Mouse (Mus musculus): ENCODE measurements at regions not wholly inside any gene's neighbourhood (a gene's known extent, or its start where the extent isn't known, plus 50 kb on each side); places are given as distances from the start of the nearest gene placed in this dataset.
A peak's percentile ranks its signal among the peaks of the same experiment; 100 is the strongest.

DNA sequence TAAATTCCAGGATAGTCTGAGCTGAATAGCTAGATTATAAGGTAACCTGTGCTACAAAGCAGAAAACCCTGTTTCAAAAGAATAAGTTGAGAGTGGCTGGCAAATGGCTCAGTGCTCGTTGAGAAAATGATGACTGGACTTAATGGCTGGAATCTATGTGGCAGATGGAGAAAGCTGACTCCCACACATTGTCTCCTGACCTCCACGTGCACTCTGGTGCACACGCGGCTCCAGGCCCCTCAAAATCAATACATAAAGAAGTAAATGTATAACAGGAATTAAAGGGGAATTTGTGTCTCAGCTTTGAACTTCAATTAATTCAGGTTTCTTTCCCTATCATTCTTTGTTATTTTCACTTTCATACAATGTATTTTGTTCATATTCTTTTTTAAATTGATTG lies 162.2 kb upstream of the Rxylt1 start:
- H3K4me2 ChIP-seq (ENCODE audit: low read depth): no peak overlapping the region
- H3K27ac ChIP-seq (ENCODE audit: low read depth, low read length): no peak overlapping the region
- no peak for ATAC-seq
- DNase-seq: no peak
- H3K27me3 ChIP-seq (ENCODE audit: insufficient read depth, low read length): no peaks in the 10 kb centered on the region
- no peak overlapping the region for H3K9ac ChIP-seq
- 59% methylated on average over 4 of the region's 4 CpGs for WGBS
- H3K4me1 ChIP-seq (ENCODE audit: insufficient read depth): no peaks in the 10 kb centered on the region
- no peak overlapping the region for H3K4me3 ChIP-seq (ENCODE audit: low read depth, low read length)
- TF ChIP-seq CTCF (IDR thresholded peaks at IDR 0.05; ENCODE audit: low read depth): no peak
- H3K36me3 ChIP-seq (ENCODE audit: insufficient read depth): no peaks in the 10 kb centered on the region
- H3K9me3 ChIP-seq (ENCODE audit: low read length): no peaks in the 10 kb centered on the region

DNA sequence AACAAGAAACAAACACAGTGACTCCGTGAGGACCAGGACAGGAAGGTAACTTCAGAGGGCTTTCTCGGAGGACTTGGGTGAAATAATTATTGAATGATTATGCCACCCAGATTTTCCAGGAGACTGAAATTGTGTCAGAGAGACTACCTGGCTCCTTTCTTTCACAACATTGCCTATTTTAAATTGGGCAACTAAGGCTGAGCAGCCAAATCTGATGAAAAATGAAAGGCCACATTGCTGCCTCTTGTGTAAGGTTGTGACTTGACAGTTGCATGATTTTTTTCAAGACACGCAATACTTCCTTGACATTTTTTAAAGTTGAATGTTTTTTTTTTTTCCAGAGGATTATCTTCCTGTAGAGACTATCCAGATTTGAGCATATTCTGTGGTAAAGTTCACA lies 161.5 kb upstream of the Rxylt1 start:
- no peak overlapping the region for H3K27ac ChIP-seq (ENCODE audit: low read depth, low read length)
- no peaks in the 10 kb centered on the region for H3K27me3 ChIP-seq (ENCODE audit: insufficient read depth, low read length)
- TF ChIP-seq CTCF (IDR thresholded peaks at IDR 0.05; ENCODE audit: low read depth): no peak
- WGBS: 87% methylated on average over 3 of the region's 3 CpGs
- no peak overlapping the region for H3K4me2 ChIP-seq (ENCODE audit: low read depth)
- ATAC-seq (no peak), DNase-seq (no peak)
- H3K9ac ChIP-seq: no peak overlapping the region
- no peaks in the 10 kb centered on the region for H3K4me1 ChIP-seq (ENCODE audit: insufficient read depth)
- no peaks in the 10 kb centered on the region for H3K36me3 ChIP-seq (ENCODE audit: insufficient read depth)
- no peaks in the 10 kb centered on the region for H3K9me3 ChIP-seq (ENCODE audit: low read length)
- H3K4me3 ChIP-seq (ENCODE audit: low read depth, low read length): no peak overlapping the region

DNA sequence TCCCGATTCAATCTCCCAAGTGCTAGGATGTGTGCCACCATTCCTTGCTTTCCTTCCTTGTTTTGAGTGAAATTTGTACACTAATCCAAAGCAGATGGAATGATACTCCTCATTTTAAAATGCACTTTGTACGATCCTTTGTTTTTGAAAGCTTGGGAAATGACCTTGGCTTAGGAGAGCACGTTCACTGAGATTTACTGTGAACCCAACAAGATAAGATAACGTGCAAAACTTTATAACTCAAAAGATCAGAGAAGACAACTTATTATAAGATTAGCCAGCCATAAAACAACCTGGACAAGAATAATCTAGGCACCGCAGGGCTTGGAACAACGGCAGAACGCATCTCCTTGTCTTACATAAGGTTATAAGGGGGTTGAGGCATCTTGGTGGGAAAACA lies 134.6 kb upstream of the Rxylt1 start:
- H3K27me3 ChIP-seq (ENCODE audit: insufficient read depth, low read length): no peaks in the 10 kb centered on the region
- no peak overlapping the region for H3K9ac ChIP-seq
- H3K27ac ChIP-seq (ENCODE audit: low read depth, low read length): no peak overlapping the region
- ATAC-seq (no peak), DNase-seq (no peak)
- H3K4me2 ChIP-seq (ENCODE audit: low read depth): no peak overlapping the region
- no peaks in the 10 kb centered on the region for H3K9me3 ChIP-seq (ENCODE audit: low read length)
- no peaks in the 10 kb centered on the region for H3K36me3 ChIP-seq (ENCODE audit: insufficient read depth)
- H3K4me3 ChIP-seq (ENCODE audit: low read depth, low read length): no peak overlapping the region
- WGBS: 91% methylated on average over 7 of the region's 7 CpGs
- no peak for TF ChIP-seq CTCF (IDR thresholded peaks at IDR 0.05; ENCODE audit: low read depth)
- H3K4me1 ChIP-seq (ENCODE audit: insufficient read depth): no peaks in the 10 kb centered on the region

DNA sequence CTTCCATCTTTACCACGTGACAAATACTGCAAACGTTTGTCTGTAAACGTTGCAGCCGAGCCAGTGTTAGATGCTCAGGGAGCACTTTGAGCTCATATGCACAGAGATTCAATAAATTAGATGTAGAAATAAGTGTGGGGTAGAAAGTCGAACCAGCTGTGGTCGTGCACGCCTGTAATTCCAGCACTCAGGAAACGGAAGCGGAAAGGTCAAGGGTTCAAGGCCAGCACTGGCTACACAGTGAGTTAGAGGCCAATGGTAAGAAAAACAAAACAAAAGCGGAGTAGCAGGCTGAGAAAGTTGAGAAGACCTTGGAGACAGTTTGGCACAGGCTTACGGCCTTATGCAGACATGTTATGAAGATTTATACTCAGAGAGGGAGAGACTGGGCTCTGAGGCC lies 133.6 kb upstream of the Rxylt1 start:
- Histone ChIP-seq H3K9ac (no peak overlapping the region), H3K36me3 (ENCODE audit: insufficient read depth) (no peaks in the 10 kb centered on the region), H3K27me3 (ENCODE audit: insufficient read depth, low read length) (no peaks in the 10 kb centered on the region), H3K4me2 (ENCODE audit: low read depth) (no peak overlapping the region), H3K4me3 (ENCODE audit: low read depth, low read length) (no peak overlapping the region), H3K27ac (ENCODE audit: low read depth, low read length) (no peak overlapping the region), H3K4me1 (ENCODE audit: insufficient read depth) (no peaks in the 10 kb centered on the region), H3K9me3 (ENCODE audit: low read length) (no peaks in the 10 kb centered on the region)
- ATAC-seq (no peak), DNase-seq (no peak)
- 90% methylated on average over 11 of the region's 11 CpGs for WGBS
- no peak for TF ChIP-seq CTCF (IDR thresholded peaks at IDR 0.05; ENCODE audit: low read depth)

DNA sequence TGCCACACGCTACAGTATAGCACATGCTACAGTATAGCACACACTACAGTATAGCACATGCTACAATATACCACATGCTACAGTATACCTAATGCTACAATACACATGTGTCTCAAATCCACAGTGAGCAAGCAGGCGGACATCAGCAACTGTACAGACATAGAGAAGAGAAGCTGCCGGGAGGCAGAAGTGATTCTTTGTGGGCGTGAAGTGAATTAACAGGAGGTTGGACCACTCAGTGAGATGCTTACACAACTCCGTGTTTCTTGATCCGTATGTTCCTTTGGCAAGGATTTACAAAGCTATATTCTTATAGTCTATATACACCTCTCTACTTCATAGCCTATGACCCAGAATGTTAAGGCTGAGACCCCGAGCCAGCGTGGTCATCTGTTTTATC lies 128.5 kb upstream of the Rxylt1 start:
- Histone ChIP-seq H3K4me1 (ENCODE audit: insufficient read depth) (no peaks in the 10 kb centered on the region), H3K4me3 (ENCODE audit: low read depth, low read length) (no peak overlapping the region), H3K9me3 (ENCODE audit: low read length) (no peaks in the 10 kb centered on the region), H3K9ac (no peak overlapping the region), H3K27ac (ENCODE audit: low read depth, low read length) (no peak overlapping the region), H3K27me3 (ENCODE audit: insufficient read depth, low read length) (no peaks in the 10 kb centered on the region), H3K36me3 (ENCODE audit: insufficient read depth) (no peaks in the 10 kb centered on the region), H3K4me2 (ENCODE audit: low read depth) (no peak overlapping the region)
- WGBS: 95% methylated on average over 8 of the region's 8 CpGs
- no peak for DNase-seq
- ATAC-seq: no peak
- TF ChIP-seq CTCF (IDR thresholded peaks at IDR 0.05; ENCODE audit: low read depth): no peak

DNA sequence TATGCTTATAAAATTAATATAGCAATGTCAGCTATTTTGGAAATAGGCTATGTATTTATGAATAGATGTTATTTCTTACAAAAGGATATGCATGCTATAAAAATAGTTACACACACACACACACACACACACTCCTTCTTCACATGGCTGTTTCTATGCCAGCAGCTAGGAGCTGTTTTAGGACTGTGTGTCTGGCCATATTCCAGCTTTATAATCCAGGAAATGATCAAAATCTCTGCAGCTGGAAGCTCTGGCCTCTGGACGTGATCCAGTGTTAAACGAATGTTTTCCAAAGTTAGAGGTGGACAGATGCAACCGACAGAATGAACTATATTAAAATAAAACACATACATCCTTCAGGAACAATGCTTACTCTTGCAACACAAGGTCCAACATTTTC lies 125.9 kb upstream of the Rxylt1 start:
- H3K9ac ChIP-seq: no peak overlapping the region
- 68% methylated on average over 3 of the region's 3 CpGs for WGBS
- H3K36me3 ChIP-seq (ENCODE audit: insufficient read depth): no peaks in the 10 kb centered on the region
- no peak overlapping the region for H3K27ac ChIP-seq (ENCODE audit: low read depth, low read length)
- H3K27me3 ChIP-seq (ENCODE audit: insufficient read depth, low read length): no peaks in the 10 kb centered on the region
- DNase-seq: peak; percentile 9
- H3K4me2 ChIP-seq (ENCODE audit: low read depth): no peak overlapping the region
- no peak for TF ChIP-seq CTCF (IDR thresholded peaks at IDR 0.05; ENCODE audit: low read depth)
- no peaks in the 10 kb centered on the region for H3K9me3 ChIP-seq (ENCODE audit: low read length)
- no peak for ATAC-seq
- no peak overlapping the region for H3K4me3 ChIP-seq (ENCODE audit: low read depth, low read length)
- H3K4me1 ChIP-seq (ENCODE audit: insufficient read depth): no peaks in the 10 kb centered on the region

DNA sequence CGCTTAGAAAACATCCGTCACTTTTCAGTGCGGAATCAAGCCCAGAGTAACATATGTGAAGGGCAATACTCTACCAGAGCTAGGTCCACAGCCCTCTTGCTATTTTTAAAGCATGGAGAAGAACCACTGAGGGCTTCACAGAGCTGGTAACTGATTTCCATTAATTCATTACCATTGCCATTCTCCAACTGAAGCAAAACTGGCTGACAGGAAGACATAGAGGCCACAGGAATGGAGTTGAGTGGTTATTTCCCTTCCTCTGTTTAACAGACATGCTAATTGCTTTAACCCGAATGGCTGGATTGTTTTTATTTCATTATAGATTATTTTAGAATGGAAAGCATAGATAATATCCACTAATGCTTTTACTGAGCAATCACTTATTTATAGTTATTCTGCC lies 120.4 kb upstream of the Rxylt1 start:
- DNase-seq (no peak), ATAC-seq (no peak)
- H3K9ac ChIP-seq: no peak overlapping the region
- H3K4me1 ChIP-seq (ENCODE audit: insufficient read depth): no peaks in the 10 kb centered on the region
- H3K9me3 ChIP-seq (ENCODE audit: low read length): no peaks in the 10 kb centered on the region
- H3K4me2 ChIP-seq (ENCODE audit: low read depth): no peak overlapping the region
- no peaks in the 10 kb centered on the region for H3K36me3 ChIP-seq (ENCODE audit: insufficient read depth)
- WGBS: 63% methylated on average over 4 of the region's 4 CpGs
- TF ChIP-seq CTCF (IDR thresholded peaks at IDR 0.05; ENCODE audit: low read depth): no peak
- no peak overlapping the region for H3K4me3 ChIP-seq (ENCODE audit: low read depth, low read length)
- H3K27me3 ChIP-seq (ENCODE audit: insufficient read depth, low read length): no peaks in the 10 kb centered on the region
- no peak overlapping the region for H3K27ac ChIP-seq (ENCODE audit: low read depth, low read length)

DNA sequence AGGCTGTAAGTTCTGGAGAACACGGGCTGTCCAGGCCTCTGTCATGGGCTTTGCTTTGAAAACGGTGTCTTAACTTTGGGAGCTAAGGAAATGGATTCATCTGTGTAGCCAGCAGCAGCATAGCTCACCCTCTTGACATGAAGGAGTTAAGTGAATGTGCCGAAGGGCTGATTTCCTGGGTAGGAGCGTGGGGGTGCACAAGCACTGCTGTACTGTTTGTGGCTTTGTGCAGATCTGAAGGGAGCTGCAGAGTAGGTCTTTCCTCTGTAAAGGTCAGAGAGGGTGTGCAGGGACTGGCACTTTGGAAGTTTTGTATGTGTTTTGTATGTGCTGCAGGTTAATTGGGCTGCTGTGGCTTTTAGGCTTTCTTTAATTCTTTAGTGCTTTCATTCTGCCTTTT lies 102.6 kb upstream of the Rxylt1 start:
- no peak overlapping the region for H3K9ac ChIP-seq
- no peak overlapping the region for H3K4me2 ChIP-seq (ENCODE audit: low read depth)
- TF ChIP-seq CTCF (IDR thresholded peaks at IDR 0.05; ENCODE audit: low read depth): no peak
- DNase-seq: no peak
- H3K27me3 ChIP-seq (ENCODE audit: insufficient read depth, low read length): no peaks in the 10 kb centered on the region
- no peak overlapping the region for H3K4me3 ChIP-seq (ENCODE audit: low read depth, low read length)
- no peak overlapping the region for H3K27ac ChIP-seq (ENCODE audit: low read depth, low read length)
- H3K9me3 ChIP-seq (ENCODE audit: low read length): no peaks in the 10 kb centered on the region
- no peaks in the 10 kb centered on the region for H3K4me1 ChIP-seq (ENCODE audit: insufficient read depth)
- H3K36me3 ChIP-seq (ENCODE audit: insufficient read depth): no peaks in the 10 kb centered on the region
- 32% methylated on average over 4 of the region's 4 CpGs for WGBS
- no peak for ATAC-seq
